Mouse (Mus musculus): ENCODE measurements around the gene Fry. TPM values are rescaled to one million over a fixed set of nuclear protein-coding genes. Genes with fewer than 3 reads are reported as not detected.
A peak's percentile ranks its signal among the peaks of the same experiment; 100 is the strongest.

The Fry gene
- polyA plus RNA-seq, 1 experiment from 2014 or later = 7.1 TPM

DNA sequence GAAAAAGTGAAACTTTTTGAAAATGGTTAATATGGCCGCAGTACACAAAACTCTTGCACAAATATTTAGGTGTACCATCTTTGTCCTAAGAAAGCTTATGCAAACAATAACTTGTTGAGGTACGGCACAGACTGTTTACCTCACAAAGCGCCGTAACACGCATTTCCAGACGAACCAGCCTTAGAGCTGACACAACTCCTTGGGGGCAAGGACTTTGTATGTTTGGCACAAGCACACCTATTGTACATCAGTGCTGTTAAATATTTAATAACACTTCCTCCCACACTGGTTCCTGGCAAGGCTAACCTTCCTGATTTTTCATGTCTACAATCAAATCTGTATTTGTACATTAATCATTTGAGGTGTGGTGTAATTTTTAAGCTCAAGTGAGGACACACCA lies 95.6 kb downstream of the Fry start:
- Histone ChIP-seq H3K9ac (no peak overlapping the region), H3K27ac (no peak overlapping the region), H3K4me2 (replicated peaks) (no peak overlapping the region), H3K27me3 (replicated peaks) (no peaks in the 10 kb centered on the region), H3K4me3 (replicated peaks) (no peak overlapping the region), H3K4me1 (replicated peaks) (no peaks in the 10 kb centered on the region), H3K9me3 (no peaks in the 10 kb centered on the region), H3K36me3 (no peaks in the 10 kb centered on the region)
- whole genome bisulfite sequencing = 62% methylated on average over 6 of the region's 6 CpGs
- no peak for ATAC-seq

DNA sequence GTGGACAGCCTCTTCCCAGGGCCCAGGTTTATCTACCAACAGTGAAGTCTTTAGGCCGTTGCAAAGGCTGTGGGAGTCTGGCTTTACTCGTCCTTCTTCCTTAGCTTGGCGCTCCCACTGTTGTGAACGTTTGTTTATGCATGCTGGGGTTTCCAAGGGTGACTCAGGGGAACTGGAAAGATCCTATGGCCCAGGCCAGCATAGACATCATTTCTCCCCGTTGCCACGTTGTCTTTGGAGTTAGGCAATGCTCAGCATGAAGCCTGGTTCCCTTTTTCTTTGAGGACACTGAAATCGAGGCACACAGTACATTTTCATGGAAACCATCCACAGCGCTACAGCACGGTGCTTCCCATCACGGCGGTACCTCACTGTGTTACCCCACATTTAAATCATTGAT lies 97.6 kb downstream of the Fry start:
- Histone ChIP-seq H3K4me2 (replicated peaks) (no peak overlapping the region), H3K9me3 (no peaks in the 10 kb centered on the region), H3K4me3 (replicated peaks) (no peak overlapping the region), H3K27ac (peak overlapping the region; percentile 27; the same call in 1 of the 2 replicates), H3K36me3 (no peaks in the 10 kb centered on the region), H3K4me1 (replicated peaks) (no peaks in the 10 kb centered on the region), H3K27me3 (replicated peaks) (no peaks in the 10 kb centered on the region), H3K9ac (no peak overlapping the region)
- WGBS = 58% methylated on average over 11 of the region's 11 CpGs
- ATAC-seq = peak; percentile 27; the same call in 1 of the 2 replicates

DNA sequence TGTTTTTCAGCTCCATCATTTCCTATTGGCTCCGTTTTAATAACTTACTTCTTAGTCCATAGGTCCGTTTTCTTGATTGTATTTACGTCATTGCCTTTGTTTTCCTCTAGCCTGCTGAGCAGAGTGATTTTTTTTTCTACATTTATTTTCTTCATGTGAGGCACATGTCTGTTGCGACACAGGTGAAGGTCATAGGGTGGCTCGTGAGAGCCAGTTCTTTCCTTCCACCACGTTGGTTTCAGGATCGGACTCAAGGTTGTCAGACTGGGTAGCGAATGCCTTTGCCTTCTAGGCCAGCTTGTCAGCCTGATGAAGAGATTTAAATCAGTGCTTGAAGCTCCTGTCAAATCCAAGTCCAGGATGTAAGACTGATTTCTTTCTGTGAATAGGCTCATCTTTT lies 101.0 kb downstream of the Fry start:
- no peak overlapping the region for H3K4me3 ChIP-seq (replicated peaks)
- H3K4me1 ChIP-seq (replicated peaks) = no peaks in the 10 kb centered on the region
- H3K27me3 ChIP-seq (replicated peaks) = no peaks in the 10 kb centered on the region
- H3K9me3 ChIP-seq = no peaks in the 10 kb centered on the region
- H3K36me3 ChIP-seq = no peaks in the 10 kb centered on the region
- ATAC-seq = no peak
- no peak overlapping the region for H3K9ac ChIP-seq
- WGBS = 81% methylated on average over 8 of the region's 8 CpGs
- H3K4me2 ChIP-seq (replicated peaks) = no peak overlapping the region
- no peak overlapping the region for H3K27ac ChIP-seq

DNA sequence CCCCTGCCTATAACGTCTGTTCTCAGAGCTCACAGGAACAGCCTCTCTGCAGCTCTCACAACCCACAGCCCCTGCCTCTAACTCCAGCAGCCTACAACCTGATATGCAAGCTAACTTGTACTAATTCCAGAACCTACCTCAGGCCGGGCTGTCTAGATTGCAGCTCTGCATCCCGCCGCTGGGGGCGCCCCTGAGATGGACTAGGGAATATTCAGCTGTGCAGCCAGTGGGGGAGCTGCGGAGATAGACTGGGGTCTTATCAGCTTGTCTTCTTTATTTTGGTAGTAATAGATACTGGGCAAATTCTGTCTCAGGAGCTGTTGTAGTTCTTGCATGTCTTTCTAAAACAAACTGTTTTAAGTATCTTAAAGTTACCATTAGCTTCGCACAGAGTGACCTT lies 101.9 kb downstream of the Fry start:
- Histone ChIP-seq H3K9me3 (no peaks in the 10 kb centered on the region), H3K27me3 (replicated peaks) (no peaks in the 10 kb centered on the region), H3K4me3 (replicated peaks) (no peak overlapping the region), H3K4me2 (replicated peaks) (no peak overlapping the region), H3K4me1 (replicated peaks) (no peaks in the 10 kb centered on the region), H3K36me3 (no peaks in the 10 kb centered on the region), H3K27ac (no peak overlapping the region), H3K9ac (no peak overlapping the region)
- WGBS = 40% methylated on average over 7 of the region's 7 CpGs
- ATAC-seq = no peak

DNA sequence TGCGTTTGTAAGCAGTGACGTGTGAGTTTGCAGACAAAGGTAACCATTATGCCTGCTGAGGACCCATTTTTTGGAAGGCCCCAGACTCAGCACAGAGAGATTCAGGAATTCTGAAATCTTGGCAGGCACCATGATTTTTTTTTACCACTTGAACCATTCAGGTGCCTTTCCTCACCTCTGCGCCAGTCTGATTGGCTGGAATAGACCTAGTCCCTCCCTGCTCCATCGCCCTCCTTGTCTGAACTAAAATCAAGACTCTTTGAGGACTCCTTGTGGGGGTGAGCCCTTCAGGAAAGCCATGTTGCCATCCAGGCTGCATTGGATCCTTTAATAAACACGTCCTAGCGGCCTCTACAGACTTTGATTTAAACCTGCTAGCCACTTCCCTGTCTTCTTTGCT lies 103.4 kb downstream of the Fry start:
- Histone ChIP-seq H3K9ac (no peak overlapping the region), H3K27me3 (replicated peaks) (no peaks in the 10 kb centered on the region)
- ATAC-seq = no peak

DNA sequence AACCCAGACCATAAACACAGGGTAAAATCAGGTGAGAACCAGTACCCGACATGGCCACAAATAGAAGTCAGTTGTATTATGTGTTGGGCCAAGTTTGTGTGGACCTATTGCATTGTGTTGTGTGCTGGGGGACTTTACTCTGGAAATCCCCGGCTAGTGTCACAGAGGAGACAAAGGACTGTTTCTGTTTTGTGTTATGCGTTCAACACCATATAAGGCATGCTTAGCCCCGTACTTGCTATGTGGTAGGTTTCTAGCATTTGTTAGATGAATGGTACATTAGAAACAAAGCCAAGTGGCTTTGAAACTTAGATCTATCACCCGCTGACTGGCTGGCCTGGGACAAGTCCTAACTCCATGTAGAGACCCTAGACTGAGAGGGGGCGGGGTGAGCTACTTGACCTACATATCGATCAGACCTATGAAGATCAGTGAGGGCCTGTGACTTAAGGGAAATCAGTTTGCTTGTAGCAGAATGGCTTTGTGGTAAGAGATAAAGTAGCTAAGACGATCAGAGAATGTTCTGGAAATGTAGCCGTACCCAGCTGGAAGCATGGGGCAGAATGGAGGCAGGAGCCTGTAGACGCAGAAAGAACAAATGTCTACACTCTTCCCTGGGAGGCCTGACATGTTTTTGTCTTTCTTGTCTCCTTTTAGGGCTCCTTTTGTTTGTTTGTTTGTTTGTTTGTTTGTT lies 105.2 kb downstream of the Fry start:
- no peak for ATAC-seq
- no peaks in the 10 kb centered on the region for H3K4me1 ChIP-seq (replicated peaks)
- 88% methylated on average over 10 of the region's 10 CpGs for WGBS

More for the DNA sequence above, 103.4 kb downstream of the Fry start:
- no peak overlapping the region for H3K4me3 ChIP-seq (replicated peaks)
- H3K4me2 ChIP-seq (replicated peaks) = no peak overlapping the region
- no peaks in the 10 kb centered on the region for H3K36me3 ChIP-seq
- WGBS = 87% methylated on average over 6 of the region's 6 CpGs
- no peak overlapping the region for H3K27ac ChIP-seq
- no peaks in the 10 kb centered on the region for H3K9me3 ChIP-seq
- H3K4me1 ChIP-seq (replicated peaks) = no peaks in the 10 kb centered on the region

DNA sequence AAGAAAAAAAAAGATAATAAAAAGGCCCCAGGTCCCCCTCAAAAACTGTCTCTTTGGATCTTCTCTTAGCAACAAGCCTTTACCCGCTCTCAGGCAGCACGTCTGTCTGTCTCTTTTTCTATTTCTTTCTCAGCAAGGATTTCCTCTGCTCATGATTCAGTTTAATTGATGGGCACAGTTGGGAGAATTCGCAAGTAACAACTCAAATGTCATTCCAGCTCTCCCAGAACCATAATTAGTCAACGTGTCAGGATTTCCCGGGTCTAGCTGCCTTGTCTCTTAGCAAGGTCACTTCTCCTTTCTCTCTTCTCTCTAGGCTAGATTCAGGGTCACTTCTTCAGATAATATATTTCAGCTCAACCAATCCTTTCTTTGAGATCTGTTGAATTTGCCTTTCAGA lies 110.6 kb downstream of the Fry start:
- no peak overlapping the region for H3K27ac ChIP-seq
- no peak for ATAC-seq
- H3K4me3 ChIP-seq (replicated peaks) = no peak overlapping the region
- no peaks in the 10 kb centered on the region for H3K9me3 ChIP-seq
- H3K4me1 ChIP-seq (replicated peaks) = no peaks in the 10 kb centered on the region
- WGBS = 67% methylated on average over 5 of the region's 5 CpGs
- no peak overlapping the region for H3K9ac ChIP-seq
- no peak overlapping the region for H3K4me2 ChIP-seq (replicated peaks)
- H3K36me3 ChIP-seq = no peaks in the 10 kb centered on the region
- no peaks in the 10 kb centered on the region for H3K27me3 ChIP-seq (replicated peaks)

More for the DNA sequence above, 105.2 kb downstream of the Fry start:
- H3K4me3 ChIP-seq (replicated peaks) = no peak overlapping the region
- H3K4me2 ChIP-seq (replicated peaks) = no peak overlapping the region
- no peak overlapping the region for H3K27ac ChIP-seq
- H3K27me3 ChIP-seq (replicated peaks) = no peaks in the 10 kb centered on the region
- H3K9me3 ChIP-seq = no peaks in the 10 kb centered on the region
- H3K9ac ChIP-seq = no peak overlapping the region
- no peaks in the 10 kb centered on the region for H3K36me3 ChIP-seq

DNA sequence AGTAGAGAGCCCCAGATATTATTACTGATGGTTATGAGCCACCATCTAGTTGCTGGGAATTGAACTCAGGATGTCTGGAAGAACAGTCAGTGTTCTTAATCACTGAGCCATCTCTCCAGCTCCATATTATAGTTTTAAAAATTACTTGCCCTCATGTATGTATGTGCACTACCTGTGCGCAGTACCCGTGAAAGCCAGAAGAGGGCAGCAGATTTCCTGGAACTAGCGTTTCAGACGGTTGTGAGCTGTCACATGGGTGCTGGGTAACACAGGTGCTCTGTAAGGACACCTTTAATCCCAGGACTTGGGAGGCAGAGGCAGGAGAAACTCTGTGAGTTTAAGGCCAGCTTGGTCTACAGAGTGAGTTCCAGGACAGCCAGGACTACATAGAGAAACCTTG lies 111.3 kb downstream of the Fry start:
- no peaks in the 10 kb centered on the region for H3K27me3 ChIP-seq (replicated peaks)
- H3K4me3 ChIP-seq (replicated peaks) = no peak overlapping the region
- no peaks in the 10 kb centered on the region for H3K36me3 ChIP-seq
- H3K9ac ChIP-seq = no peak overlapping the region
- H3K4me2 ChIP-seq (replicated peaks) = no peak overlapping the region
- H3K27ac ChIP-seq = no peak overlapping the region
- ATAC-seq = no peak
- no peaks in the 10 kb centered on the region for H3K9me3 ChIP-seq
- WGBS = 94% methylated on average over 4 of the region's 4 CpGs
- no peaks in the 10 kb centered on the region for H3K4me1 ChIP-seq (replicated peaks)

DNA sequence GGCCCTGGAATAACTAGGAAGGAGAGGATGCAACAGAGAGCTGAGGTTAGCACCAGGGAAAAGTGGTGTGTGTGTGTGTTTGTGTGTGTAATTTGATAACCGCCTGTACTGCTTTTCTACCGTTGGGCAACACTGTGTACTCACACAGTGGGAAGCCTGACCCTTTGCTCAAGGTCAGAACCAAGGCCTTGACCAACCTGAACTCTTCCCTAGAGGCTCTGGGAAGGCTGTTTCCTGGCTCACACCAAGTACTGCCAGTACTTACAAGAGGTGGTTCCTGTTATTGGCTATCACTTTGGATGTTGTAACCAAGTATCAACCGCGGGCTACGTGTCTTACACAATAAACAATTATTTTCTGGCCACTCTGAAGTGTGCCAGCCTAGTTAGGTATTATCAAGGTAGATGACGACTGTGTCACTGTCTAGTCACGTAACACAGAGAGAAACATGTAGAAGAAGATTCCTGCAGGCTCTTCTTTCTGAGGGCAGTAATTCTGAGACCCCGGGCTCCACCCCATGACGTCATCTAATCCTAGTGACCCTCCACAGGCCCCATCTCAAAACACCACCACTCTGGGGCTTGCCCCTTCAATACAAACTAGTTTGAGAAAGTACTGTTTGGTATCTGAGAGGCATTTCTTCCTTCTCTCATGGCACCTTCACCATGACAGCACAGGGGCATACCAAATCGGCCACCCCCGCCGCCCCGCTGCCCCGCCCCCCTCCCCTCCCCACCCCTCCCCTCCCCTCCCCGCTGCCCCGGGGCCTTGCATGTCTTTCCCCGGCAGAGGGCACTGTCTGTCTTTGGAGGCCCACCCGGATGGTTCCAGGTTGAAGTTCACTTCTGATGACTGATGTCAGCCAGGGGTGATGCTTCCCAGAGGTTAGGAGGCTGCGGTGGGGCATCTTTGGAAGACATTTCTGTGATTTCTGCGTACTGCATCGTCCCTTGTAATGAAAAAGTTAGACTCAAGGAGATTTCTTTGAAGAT lies 114.0 kb downstream of the Fry start:
- H3K27ac ChIP-seq = no peak overlapping the region
- ATAC-seq = peak; percentile 69
- H3K27me3 ChIP-seq (replicated peaks) = no peaks in the 10 kb centered on the region
- WGBS = 29% methylated on average over 21 of the region's 21 CpGs
- no peaks in the 10 kb centered on the region for H3K4me1 ChIP-seq (replicated peaks)
- no peak overlapping the region for H3K9ac ChIP-seq
- H3K4me2 ChIP-seq (replicated peaks) = peak overlapping the region; percentile 11; the same call in 1 of the 2 replicates
- no peaks in the 10 kb centered on the region for H3K9me3 ChIP-seq
- H3K4me3 ChIP-seq (replicated peaks) = no peak overlapping the region
- no peaks in the 10 kb centered on the region for H3K36me3 ChIP-seq

DNA sequence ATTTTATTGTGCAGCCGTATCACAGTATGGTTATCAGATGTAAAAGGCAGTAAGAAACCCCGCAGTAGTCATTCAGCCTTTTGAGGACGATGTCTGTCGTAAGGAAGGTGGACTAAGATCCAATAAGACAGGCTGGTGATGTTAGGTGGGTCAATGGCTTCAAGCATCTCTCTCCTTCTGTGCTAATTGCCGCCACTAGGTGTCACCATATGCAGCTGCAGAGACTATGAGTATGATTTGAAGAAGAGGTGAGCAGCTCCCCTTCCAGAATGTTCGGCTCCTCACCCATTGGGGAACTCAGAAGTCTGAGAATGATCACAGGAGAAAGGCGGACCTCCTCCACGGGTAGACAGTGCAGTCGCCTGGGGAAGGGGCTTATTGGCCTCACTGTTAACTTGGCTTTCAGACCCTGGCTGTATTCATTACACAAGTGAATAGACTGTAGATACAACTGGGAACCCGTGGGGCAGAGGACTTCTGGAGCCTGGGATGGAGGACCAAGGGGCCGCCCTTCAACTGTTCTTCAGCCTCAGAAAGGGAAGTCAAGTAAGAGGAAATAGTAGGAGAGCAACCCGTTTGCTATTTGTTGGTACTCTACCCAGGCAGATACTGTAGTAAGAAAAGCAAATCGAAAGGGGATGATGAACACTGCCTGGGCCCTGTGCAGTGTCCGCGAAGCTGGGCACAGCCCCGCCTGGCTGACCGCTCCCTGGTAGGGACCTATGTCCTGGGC lies 114.9 kb downstream of the Fry start:
- Histone ChIP-seq H3K36me3 (no peaks in the 10 kb centered on the region), H3K4me1 (replicated peaks) (no peaks in the 10 kb centered on the region), H3K4me2 (replicated peaks) (peak overlapping the region; percentile 11; the same call in 1 of the 2 replicates), H3K27ac (no peak overlapping the region), H3K27me3 (replicated peaks) (no peaks in the 10 kb centered on the region), H3K9ac (no peak overlapping the region), H3K9me3 (no peaks in the 10 kb centered on the region), H3K4me3 (replicated peaks) (no peak overlapping the region)
- peak; percentile 72 for ATAC-seq
- WGBS = 55% methylated on average over 17 of the region's 17 CpGs

DNA sequence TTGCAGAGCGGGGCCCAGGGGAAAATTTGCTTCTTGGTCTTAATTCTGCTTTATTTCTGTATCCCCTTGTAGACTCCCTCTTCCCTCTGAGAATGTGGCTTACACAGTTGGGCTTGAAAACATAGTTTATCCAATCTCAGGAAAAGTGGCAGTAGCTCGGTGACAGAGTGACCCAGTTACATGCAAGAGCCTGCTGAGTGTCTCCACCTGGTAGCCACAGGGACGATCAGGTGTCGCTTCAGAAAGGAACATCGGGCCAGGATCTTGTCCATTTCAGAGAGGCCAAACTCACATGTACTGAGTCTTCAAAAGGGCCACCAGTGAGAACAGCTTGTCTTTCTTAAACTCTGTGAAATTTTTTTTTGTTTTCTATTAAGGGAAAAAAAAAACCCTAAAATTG lies 117.5 kb downstream of the Fry start:
- Histone ChIP-seq H3K4me2 (replicated peaks) (no peak overlapping the region), H3K27me3 (replicated peaks) (no peaks in the 10 kb centered on the region), H3K9me3 (no peaks in the 10 kb centered on the region), H3K4me3 (replicated peaks) (no peak overlapping the region), H3K27ac (no peak overlapping the region), H3K36me3 (no peaks in the 10 kb centered on the region), H3K9ac (no peak overlapping the region), H3K4me1 (replicated peaks) (no peaks in the 10 kb centered on the region)
- WGBS = 89% methylated on average over 5 of the region's 5 CpGs
- ATAC-seq = no peak

DNA sequence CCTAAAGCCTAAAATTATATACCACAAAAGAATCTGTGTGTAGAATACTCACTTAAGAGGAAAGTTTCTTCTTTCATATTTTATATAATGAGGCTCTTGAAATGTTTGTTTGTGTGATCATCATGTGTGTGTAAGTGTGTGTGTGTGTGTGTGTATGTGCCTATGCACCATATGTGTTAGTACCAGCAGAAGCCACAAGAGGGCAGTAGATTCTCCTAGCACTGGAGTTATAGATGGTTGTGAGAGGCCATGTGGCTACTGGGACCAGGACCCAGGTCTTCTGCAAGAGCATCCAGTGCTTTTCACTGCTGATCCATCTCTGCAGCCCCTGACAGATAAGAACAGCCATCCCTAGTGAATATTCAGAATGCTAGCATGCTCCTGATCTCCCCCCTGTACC lies 118.2 kb downstream of the Fry start:
- Histone ChIP-seq H3K9me3 (no peaks in the 10 kb centered on the region), H3K27me3 (replicated peaks) (no peaks in the 10 kb centered on the region), H3K9ac (no peak overlapping the region), H3K36me3 (no peaks in the 10 kb centered on the region), H3K4me3 (replicated peaks) (no peak overlapping the region), H3K4me1 (replicated peaks) (no peaks in the 10 kb centered on the region), H3K27ac (no peak overlapping the region), H3K4me2 (replicated peaks) (no peak overlapping the region)
- ATAC-seq = no peak
